In the genomic region with DNA sequence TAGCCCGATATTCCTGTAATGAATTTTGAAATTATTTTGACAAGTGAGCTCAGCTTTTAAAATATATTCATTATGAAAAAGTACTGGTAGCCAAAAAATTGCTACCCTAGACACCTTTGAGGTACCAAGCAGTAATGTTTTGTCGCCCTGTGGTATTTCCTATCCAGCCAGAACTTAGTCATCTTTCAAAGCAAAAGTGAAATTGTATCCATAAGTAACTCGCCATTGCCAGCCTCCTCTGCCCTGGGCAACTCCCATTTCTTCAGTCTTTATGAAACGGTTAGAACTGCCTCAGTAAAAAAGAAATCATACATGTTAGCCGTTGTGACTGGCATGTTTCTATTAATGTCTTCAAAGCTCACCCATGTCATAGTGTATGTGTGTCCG, we compare ENCODE assay signal across 8 mouse cellular contexts. TPM values are rescaled to one million over a fixed set of nuclear protein-coding genes. Genes with fewer than 3 reads are reported as not detected.
A peak's percentile ranks its signal among the peaks of the same experiment; 100 is the strongest.
DNase-seq lines count a peak whose midpoint lies in the region; ATAC-seq lines count a peak whose summit lies in the region.

No protein-coding gene starts in this region.

- H3K27me3 ChIP-seq in kidney, embryonic 14.5 days (ENCODE audit: control insufficient read depth, insufficient read depth, low read length): no peaks in the 10 kb centered on the region
- no peaks in the 10 kb centered on the region for H3K27me3 ChIP-seq in hindbrain, embryonic 10.5 days (ENCODE audit: insufficient read depth, poor library complexity, severe bottlenecking)

- H3K36me3 ChIP-seq in kidney, embryonic 14.5 days (ENCODE audit: control insufficient read depth, insufficient read depth, low read length): no peaks in the 10 kb centered on the region
- H3K36me3 ChIP-seq in hindbrain, embryonic 10.5 days: peaks cover 15% of the 10 kb centered on the region

- no peak for ATAC-seq in kidney, embryonic 14.5 days (ENCODE audit: low FRiP score, low TSS enrichment)
- ATAC-seq in activated CD4-positive, CD25-positive, alpha-beta regulatory T cell, adult 4 months: peak; percentile 78
- ATAC-seq in megakaryocyte-erythroid progenitor cell, adult 5-6 weeks (replicated peaks; ENCODE audit: low FRiP score, low TSS enrichment, poor library complexity, severe bottlenecking): peak; percentile 45

- 57% methylated on average over 6 of the region's 6 CpGs for WGBS in kidney, embryonic 14.5 days
- WGBS in hindbrain, embryonic 10.5 days: 79% methylated on average over 6 of the region's 6 CpGs

- no peak for DNase-seq in kidney, adult 8-10 months
- DNase-seq in hindbrain, embryonic 10.5 days (ENCODE audit: low spot score): no peak
- DNase-seq in cerebellum, adult 8-10 months: no peak
- DNase-seq in frontal cortex, postnatal 14 days (ENCODE audit: low spot score in 2 of 2): no peak
- no peak for DNase-seq in thymus, postnatal 10 days (ENCODE audit: low spot score in 2 of 2)

- H3K4me1 ChIP-seq in kidney, embryonic 14.5 days (ENCODE audit: control insufficient read depth, insufficient read depth, low read length): peaks cover 9% of the 10 kb centered on the region; the same call in 1 of the 2 replicates
- H3K4me1 ChIP-seq in hindbrain, embryonic 10.5 days (replicated peaks): peaks cover 10% of the 10 kb centered on the region

- H3K4me2 ChIP-seq in kidney, embryonic 14.5 days (replicated peaks; ENCODE audit: low read depth, low read length): peak overlapping the region; percentile 63

- peak overlapping the region; percentile 93 for H3K4me3 ChIP-seq in kidney, embryonic 14.5 days (ENCODE audit: low read length)
- peak overlapping the region; percentile 92 for H3K4me3 ChIP-seq in hindbrain, embryonic 10.5 days

- H3K9me3 ChIP-seq in kidney, embryonic 14.5 days (ENCODE audit: control insufficient read depth, low read length): peaks cover 5% of the 10 kb centered on the region; the same call in 1 of the 2 replicates
- H3K9me3 ChIP-seq in hindbrain, embryonic 10.5 days: peaks cover 7% of the 10 kb centered on the region

- no peak overlapping the region for H3K9ac ChIP-seq in kidney, embryonic 14.5 days (ENCODE audit: low read depth, low read length)

- H3K27ac ChIP-seq in kidney, embryonic 14.5 days (ENCODE audit: low read depth, low read length): no peak overlapping the region
- H3K27ac ChIP-seq in hindbrain, embryonic 10.5 days: no peak overlapping the region

RNA-seq across cellular contexts. Expression of a gene that starts 7.6 kb away (rescaled TPM):
- polyA plus RNA-seq in kidney, embryonic 14.5 days (2014; fragmentation: Nextera tagmentation; extraction: Ambion mirVana): 0.74 and 0.80 TPM in 2 replicates
- 1 to 10 TPM in 1 of 2 experiments, under 1 TPM in 1; 0.69 to 1.4 TPM for polyA plus RNA-seq in activated CD4-positive, CD25-positive, alpha-beta regulatory T cell, adult 4 months (2017; shearing (Covaris generic))
- polyA plus RNA-seq in hindbrain, embryonic 10.5 days (2016; fragmentation: Nextera tagmentation; extraction: Ambion mirVana): 0.99 and 1.1 TPM in 2 replicates
- total RNA-seq in megakaryocyte-erythroid progenitor cell, adult 5-6 weeks (2014; fragmentation: Nextera tagmentation): 8.1 and 8.8 TPM in 2 replicates
- total RNA-seq in megakaryocyte-erythroid progenitor cell, adult 5-6 weeks (2017): 5.9 and 8.6 TPM in 2 replicates

RNA-seq across cellular contexts. Expression of a gene that starts 8.1 kb away (rescaled TPM):
- polyA plus RNA-seq in kidney, embryonic 14.5 days (2014; fragmentation: Nextera tagmentation; extraction: Ambion mirVana): 127 and 139 TPM in 2 replicates
- polyA plus RNA-seq in activated CD4-positive, CD25-positive, alpha-beta regulatory T cell, adult 4 months (2017; shearing (Covaris generic)): 100 to 1,000 TPM; 120 to 133 TPM
- polyA plus RNA-seq in hindbrain, embryonic 10.5 days (2016; fragmentation: Nextera tagmentation; extraction: Ambion mirVana): 93.9 and 95.2 TPM in 2 replicates
- total RNA-seq in megakaryocyte-erythroid progenitor cell, adult 5-6 weeks (2014; fragmentation: Nextera tagmentation): 59.3 and 76.3 TPM in 2 replicates
- total RNA-seq in megakaryocyte-erythroid progenitor cell, adult 5-6 weeks (2017): 74.4 and 83.8 TPM in 2 replicates

RNA-seq across cellular contexts. Expression of a gene that starts 17.3 kb away (rescaled TPM):
- polyA plus RNA-seq in kidney, embryonic 14.5 days (2014; fragmentation: Nextera tagmentation; extraction: Ambion mirVana): 68.5 and 87.6 TPM in 2 replicates
- polyA plus RNA-seq in activated CD4-positive, CD25-positive, alpha-beta regulatory T cell, adult 4 months (2017; shearing (Covaris generic)): 10 to 100 TPM; 68.6 to 93.6 TPM
- polyA plus RNA-seq in hindbrain, embryonic 10.5 days (2016; fragmentation: Nextera tagmentation; extraction: Ambion mirVana): 50.5 and 64.5 TPM in 2 replicates
- 85.9 and 124 TPM in 2 replicates for total RNA-seq in megakaryocyte-erythroid progenitor cell, adult 5-6 weeks (2014; fragmentation: Nextera tagmentation)
- total RNA-seq in megakaryocyte-erythroid progenitor cell, adult 5-6 weeks (2017): 101 and 109 TPM in 2 replicates
